Mouse (Mus musculus) erythroblast, embryonic 14.5 days (primary cell): Measurements from ENCODE around the gene Aqr.

Experiments used
- GATA1 ChIP-seq: IDR thresholded peaks from 2 replicates; pipeline ENCODE4 v1.6.1; 2012; ENCODE audit warnings: low read length, inconsistent platforms, mixed read lengths
- TAL1 ChIP-seq: IDR thresholded peaks from 3 replicates; pipeline ENCODE4 v1.6.1; 2012; ENCODE audit warnings: low read length, inconsistent platforms, mixed read lengths

DNA sequence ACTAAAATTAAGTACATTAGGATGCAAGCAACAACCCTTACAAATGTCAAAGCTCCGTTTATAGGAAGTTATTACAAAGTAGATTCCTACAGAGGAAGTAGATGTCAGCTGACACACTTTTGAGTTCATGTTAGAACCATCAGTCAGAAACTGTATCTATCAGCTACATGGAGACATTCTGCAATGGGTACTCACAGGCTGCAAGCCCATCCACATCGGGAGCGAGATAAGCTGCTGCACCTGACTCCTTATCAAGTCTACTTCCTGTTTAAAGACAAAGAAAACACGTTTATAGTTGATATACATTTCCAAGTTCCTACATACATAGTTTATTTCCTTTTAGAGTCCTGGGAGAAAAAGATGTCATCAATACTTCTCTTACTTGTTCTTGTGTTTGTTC, 29.5 kb downstream of the Aqr start:
- TF ChIP-seq GATA1 (no peak), TAL1 (no peak)
